Mouse (Mus musculus) kidney, adult 2 months (tissue): Measurements from ENCODE around the gene Zdhhc16. TPM values are rescaled to one million over a fixed set of nuclear protein-coding genes. Genes with fewer than 3 reads are reported as not detected.
A peak's percentile ranks its signal among the peaks of the same experiment; 100 is the strongest.
"Not testable (repeated sequence)": the region's sequence is repeated elsewhere in the genome, so short reads cannot be mapped to it uniquely, and the experiment has no call there.

Experiments
- DNase-seq: peaks from one replicate; pipeline ENCODE4 v3.0.0; 2021
- H3K27ac ChIP-seq: fragments of 200-500 bp; 2 replicates; pipeline ENCODE4 v1.5.1; 2012; ENCODE audit warnings: low read depth, low read length, control low read depth, inconsistent platforms; ENCODE audit not compliant: insufficient read depth
- H3K27me3 ChIP-seq: fragments of 200-500 bp; replicated peaks from 2 replicates; pipeline ENCODE4 v1.6.1; 2012; ENCODE audit warnings: mild to moderate bottlenecking, moderate library complexity, low read length, inconsistent platforms; ENCODE audit not compliant: control insufficient read depth, insufficient read depth
- H3K36me3 ChIP-seq: fragments of 200-500 bp; 2 replicates; pipeline ENCODE4 v1.6.1; 2012; ENCODE audit warnings: mild to moderate bottlenecking, moderate library complexity, low read length, inconsistent platforms; ENCODE audit not compliant: control insufficient read depth, insufficient read depth
- H3K4me1 ChIP-seq: fragments of 200-500 bp; 2 replicates; pipeline ENCODE4 v1.6.1; 2011; ENCODE audit warnings: low read length; ENCODE audit not compliant: control insufficient read depth, insufficient read depth
- H3K4me3 ChIP-seq: fragments of 200-500 bp; 2 replicates; pipeline ENCODE4 v1.5.1; 2011; ENCODE audit warnings: mild to moderate bottlenecking, low read depth, low read length, control low read depth; ENCODE audit not compliant: insufficient read depth
- CTCF ChIP-seq: fragments of 200-500 bp; conservative IDR thresholded peaks from 2 replicates; pipeline ENCODE4 v1.5.1; 2011; ENCODE audit warnings: low read depth, mild to moderate bottlenecking, control low read depth, low read length, moderate library complexity, mixed read lengths; ENCODE audit not compliant: insufficient read depth, insufficient read length
- POLR2A ChIP-seq: fragments of 200-500 bp; IDR thresholded peaks from one replicate; pipeline ENCODE4 v1.6.1; 2011; ENCODE audit warnings: low read depth, low read length, control low read depth
- WGBS: fragments of 180-500 bp; shearing (Covaris S2); methylation state at CpG from one replicate; pipeline ENCODE4 v1.1.7; 2018; 5-methylcytosine and 5-hydroxymethylcytosine counted together
- polyA plus RNA-seq: library from polyadenylated mRNA; depleted of rRNA; stranded (reverse); fragments of >200 nt; gene quantifications from 2 replicates; pipeline ENCODE4 v1.2.3, GENCODE M21; 2012

The Zdhhc16 gene
- polyA plus RNA-seq, 1 experiment: 74.2 TPM

DNA sequence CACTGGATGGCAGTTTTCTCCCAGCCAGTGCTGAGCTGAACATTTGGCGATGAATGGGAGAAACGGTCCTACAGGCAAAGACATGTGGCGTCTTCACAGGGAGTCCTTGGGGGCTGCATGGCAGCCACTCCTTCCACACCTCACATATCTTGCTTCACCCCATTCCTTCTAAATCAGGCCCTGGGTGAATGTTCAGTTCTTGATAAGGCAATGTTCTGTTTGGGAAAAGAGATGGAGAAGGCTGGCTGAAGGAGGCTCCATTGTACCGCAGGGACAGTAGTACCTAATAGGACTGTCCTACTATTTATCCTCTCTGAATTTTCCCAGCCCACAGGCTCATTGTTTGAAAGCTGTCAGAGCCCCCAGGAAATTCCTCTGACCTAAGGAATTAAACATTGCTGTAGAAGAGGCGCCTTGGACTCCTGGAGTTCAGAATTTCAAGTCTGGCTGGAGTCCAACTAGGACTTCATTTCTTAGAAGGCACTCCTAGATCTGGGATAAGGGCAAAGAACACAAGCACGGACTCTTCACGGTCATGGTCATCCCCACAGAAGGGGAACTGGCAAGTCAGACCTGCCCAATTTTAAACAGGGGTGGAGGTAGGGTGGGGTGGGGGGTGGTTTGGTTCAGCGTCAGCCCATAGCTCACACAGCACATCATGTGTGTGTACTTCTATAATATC is 26.1 kb upstream of the Zdhhc16 start:
- TF ChIP-seq POLR2A: no peak
- no peak for TF ChIP-seq CTCF
- Histone ChIP-seq H3K27ac (no peak overlapping the region), H3K36me3 (no peaks in the 10 kb centered on the region), H3K27me3 (no peaks in the 10 kb centered on the region), H3K4me1 (peaks cover 5% of the 10 kb centered on the region; the same call in 1 of the 2 replicates), H3K4me3 (no peak overlapping the region)
- DNase-seq: peak; percentile 87
- 47% methylated on average over 8 of the region's 8 CpGs for WGBS

DNA sequence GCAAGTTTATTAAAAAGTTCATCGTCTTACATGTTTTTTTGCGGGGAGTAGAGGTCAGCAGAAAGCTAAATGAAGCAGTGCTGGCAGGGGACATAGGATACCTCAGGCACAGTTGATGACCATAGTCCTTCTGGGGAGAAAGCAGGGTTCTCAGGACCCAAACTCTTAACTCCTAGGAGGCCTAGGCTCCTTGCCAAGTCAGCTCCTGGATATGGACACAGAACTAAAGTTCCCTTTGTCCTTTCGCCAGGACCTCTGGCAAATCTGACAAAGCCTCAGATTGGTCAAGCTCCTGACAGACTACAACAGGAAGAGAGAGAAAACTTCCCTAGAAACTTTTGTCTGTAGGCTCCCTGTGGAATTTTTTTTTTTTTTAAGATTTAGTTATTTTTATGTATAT is 24.5 kb upstream of the Zdhhc16 start:
- TF ChIP-seq CTCF (no peak), POLR2A (no peak)
- DNase-seq: peak; percentile 73
- Histone ChIP-seq H3K4me1 (peaks cover 16% of the 10 kb centered on the region; the same call in 1 of the 2 replicates), H3K4me3 (no peak overlapping the region), H3K27me3 (no peaks in the 10 kb centered on the region), H3K36me3 (no peaks in the 10 kb centered on the region), H3K27ac (no peak overlapping the region)
- WGBS: 56% methylated on average over 3 of the region's 3 CpGs

DNA sequence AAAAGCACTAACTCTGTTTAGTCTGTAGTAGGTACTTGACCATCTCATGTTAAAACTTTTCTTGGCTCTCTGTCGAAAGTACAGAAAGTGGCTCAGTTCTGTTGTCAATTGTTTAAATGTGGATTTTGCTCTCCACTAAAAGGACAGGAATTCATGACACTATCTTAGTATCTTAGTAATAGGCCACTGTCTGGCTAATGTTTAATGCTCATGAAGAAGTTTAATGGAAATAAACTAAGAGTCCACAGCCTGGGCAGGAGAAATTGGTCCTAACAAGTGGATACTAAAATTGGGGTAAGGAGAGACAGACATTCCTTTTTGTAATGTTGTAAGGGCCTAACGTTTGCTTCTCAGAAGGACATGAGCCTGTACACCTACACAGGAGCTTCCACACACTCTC is 22.9 kb upstream of the Zdhhc16 start:
- 44% methylated on average over 2 of the region's 2 CpGs for WGBS
- DNase-seq: peak; percentile 73
- Histone ChIP-seq H3K36me3 (no peaks in the 10 kb centered on the region), H3K4me1 (peaks cover 20% of the 10 kb centered on the region; the same call in 1 of the 2 replicates), H3K4me3 (no peak overlapping the region), H3K27me3 (no peaks in the 10 kb centered on the region), H3K27ac (no peak overlapping the region)
- TF ChIP-seq POLR2A: no peak
- no peak for TF ChIP-seq CTCF

DNA sequence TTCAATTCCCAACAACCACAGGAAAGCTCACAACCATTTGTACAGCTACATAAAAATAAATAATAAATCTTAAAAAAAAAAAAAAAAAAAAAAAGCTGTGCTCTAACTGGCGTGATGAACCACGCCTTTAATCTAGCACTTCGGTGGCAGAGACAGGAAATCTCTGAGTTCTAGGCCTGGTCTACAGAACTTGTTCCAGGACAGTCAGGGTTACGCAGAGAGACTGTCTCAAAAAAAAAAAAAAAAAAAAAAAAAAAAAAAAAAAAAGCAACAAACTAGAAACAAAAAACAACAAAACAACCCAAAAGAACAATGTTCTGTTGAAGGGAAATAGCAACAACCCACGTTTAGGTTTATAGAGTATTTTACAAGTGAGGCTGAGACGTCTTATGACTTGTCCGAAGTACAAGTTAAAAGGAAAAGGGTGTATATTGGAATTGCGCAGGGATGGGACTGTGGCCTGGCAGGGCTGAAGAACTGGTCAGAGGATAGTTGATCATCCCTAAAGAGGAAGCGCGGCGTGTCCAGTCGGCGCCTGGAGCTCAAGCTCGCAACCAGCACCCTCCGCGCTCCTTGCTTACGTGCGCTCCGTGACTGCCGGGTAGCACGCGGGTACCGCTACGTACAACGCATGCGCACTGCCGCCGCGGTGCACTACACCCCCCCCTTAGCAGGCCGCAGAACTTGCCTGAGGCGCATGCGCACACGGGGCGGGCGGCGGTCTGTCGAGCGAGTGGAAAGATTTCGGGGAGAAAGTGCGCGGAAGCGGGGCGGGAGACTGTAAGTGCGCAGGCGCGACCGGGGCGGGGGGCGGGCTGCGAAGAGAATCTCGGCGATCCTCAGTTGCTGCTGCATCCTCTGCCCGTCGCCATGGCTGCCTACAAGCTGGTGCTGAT is 21.9 kb upstream of the Zdhhc16 start, which contains the start of gene Pgam1:
TSS of gene Pgam1 (plus strand) at position 746 of the 896 bp plus-strand sequence.
- Histone ChIP-seq H3K4me1 (peaks cover 20% of the 10 kb centered on the region; the same call in 1 of the 2 replicates), H3K36me3 (peaks cover 1% of the 10 kb centered on the region; the same call in 1 of the 2 replicates), H3K27ac (peak within 1 kb of the TSS; percentile 94), H3K4me3 (peak within 1 kb of the TSS; percentile 99), H3K27me3 (no peaks in the 10 kb centered on the region)
- peak; percentile 98 for DNase-seq
- WGBS: 2% methylated on average over 54 of the region's 54 CpGs
- TF ChIP-seq POLR2A (peak; percentile 51), CTCF (no peak)

DNA sequence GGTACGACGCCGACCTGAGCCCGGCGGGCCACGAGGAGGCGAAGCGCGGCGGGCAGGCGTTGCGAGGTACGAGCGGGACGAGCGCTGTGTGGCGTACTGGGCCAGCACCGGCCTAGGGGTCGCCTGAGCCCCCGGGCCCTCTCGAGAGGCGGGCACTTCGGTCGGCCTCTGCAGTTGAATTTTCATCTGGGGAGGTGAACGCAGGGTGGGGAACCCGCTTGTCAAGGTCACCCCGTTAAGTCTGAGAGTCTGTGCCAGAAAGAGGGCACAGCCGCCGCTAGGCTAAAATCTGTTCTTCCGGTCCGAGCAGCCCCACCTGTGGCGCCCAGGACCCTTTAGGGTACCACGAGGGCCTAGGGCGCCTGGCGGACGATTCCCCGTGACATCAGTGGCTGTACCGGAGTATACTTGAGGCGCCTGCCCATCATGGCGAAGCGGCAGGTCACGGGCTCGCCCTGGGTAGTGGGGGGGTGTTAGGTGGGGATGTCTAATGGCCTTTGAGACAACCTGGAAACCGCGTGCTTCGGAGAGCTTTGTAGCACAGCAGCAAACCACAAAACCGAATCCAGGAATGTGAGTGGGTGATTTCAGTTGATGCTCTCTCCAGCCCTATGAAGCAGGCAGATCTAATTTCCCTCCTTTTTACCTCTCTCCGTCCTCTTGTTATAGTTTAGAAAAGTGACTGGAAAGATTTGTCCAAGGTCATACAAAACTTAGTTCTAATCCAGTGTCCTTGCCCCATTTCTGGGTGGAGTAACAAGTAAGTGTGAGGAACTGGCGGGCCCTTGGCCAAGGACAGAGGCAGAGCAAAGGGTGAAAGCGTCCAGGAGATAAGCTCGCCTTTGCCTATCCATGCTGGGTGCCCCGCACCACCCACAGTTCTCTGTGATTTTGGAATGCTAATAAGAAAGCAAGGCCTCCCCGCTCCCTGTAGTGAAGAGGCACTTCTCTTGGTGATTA is 20.9 kb upstream of the Zdhhc16 start:
- H3K27me3 ChIP-seq: no peaks in the 10 kb centered on the region
- H3K4me3 ChIP-seq: peak overlapping the region; percentile 99
- H3K4me1 ChIP-seq: peaks cover 15% of the 10 kb centered on the region; the same call in 1 of the 2 replicates
- peak; percentile 60 for DNase-seq
- no peak for TF ChIP-seq CTCF
- no peak for TF ChIP-seq POLR2A
- peak overlapping the region; percentile 94 for H3K27ac ChIP-seq
- H3K36me3 ChIP-seq: peaks cover 5% of the 10 kb centered on the region
- WGBS: 1% methylated on average over 53 of the region's 53 CpGs

DNA sequence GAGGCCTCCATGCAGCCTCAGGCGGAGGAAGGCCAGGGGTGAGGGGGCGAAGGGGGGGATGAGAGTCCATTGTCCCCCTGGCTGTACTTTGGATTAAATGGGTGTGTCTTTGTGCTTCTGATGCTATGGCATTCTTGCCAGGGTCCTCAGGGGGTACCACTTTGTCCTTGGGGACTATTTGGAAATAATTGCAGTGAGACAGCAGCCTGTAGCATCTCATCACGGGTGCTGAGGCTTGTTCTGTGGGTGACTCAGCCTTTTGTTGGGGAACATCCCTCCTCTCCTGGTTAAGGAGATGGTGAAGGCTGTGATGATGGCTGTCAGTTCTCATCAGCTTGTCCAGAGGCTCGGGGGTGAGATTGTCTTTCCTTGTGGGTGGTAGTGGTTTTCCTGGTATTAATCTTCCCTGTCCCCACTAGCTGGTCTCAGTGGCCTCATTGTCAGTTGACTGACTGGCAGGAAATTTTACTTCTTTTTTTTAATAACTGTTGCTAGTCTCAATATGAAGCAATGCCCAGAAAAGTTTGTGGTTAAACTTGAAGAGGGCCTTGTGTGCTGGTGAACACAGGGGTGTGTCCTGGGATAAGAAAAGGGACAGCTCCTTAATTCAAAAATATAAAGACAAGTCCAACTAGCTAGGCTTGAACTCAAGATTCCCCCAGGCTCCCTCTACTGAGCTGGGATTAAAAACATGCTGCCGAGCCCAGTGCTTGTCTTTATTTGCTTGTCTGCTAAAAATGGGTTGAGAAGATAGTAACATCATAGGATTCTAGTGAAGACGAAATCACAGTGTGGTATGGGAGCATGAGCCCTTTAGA is 19.3 kb upstream of the Zdhhc16 start:
- TF ChIP-seq CTCF (no peak), POLR2A (no peak)
- peaks cover 5% of the 10 kb centered on the region for H3K36me3 ChIP-seq
- 44% methylated on average over 6 of the region's 6 CpGs for WGBS
- H3K27ac ChIP-seq: no peak overlapping the region
- no peaks in the 10 kb centered on the region for H3K27me3 ChIP-seq
- DNase-seq: no peak
- peak overlapping the region; percentile 11; the same call in 1 of the 2 replicates for H3K4me3 ChIP-seq
- H3K4me1 ChIP-seq: peaks cover 15% of the 10 kb centered on the region; the same call in 1 of the 2 replicates

DNA sequence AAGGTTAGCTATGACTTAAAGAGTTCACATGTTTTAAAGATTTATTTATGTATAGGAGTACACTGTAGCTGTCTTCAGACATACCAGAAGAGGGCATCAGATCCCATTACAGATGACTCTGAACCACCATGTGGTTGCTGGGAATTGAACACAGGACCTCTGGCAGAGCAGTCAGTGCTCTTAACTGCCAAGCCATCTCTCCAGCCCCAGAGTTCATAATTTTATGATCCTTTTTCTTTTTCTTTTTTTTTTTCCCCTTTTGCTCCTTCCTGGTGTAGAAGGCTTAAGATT is 18.7 kb upstream of the Zdhhc16 start:
- not testable (repeated sequence) for H3K4me3 ChIP-seq, DNase-seq, H3K27ac ChIP-seq, H3K27me3 ChIP-seq, H3K36me3 ChIP-seq
- H3K4me1 ChIP-seq: peaks cover 15% of the 10 kb centered on the region; the same call in 1 of the 2 replicates
